Mouse (Mus musculus) layer of hippocampus, adult 9-10 months (tissue): ENCODE results near the gene Phlpp1.
A peak's percentile ranks its signal among the peaks of the same experiment; 100 is the strongest.

Experiments
- DNase-seq: peaks from one replicate; pipeline ENCODE4 v3.0.0; 2022; ENCODE audit warnings: low spot score

The Phlpp1 gene

GRCm38 (mm10) chr1:106193487-106193886 is 21.9 kb downstream of the Phlpp1 start:
- no peak for DNase-seq

DNA sequence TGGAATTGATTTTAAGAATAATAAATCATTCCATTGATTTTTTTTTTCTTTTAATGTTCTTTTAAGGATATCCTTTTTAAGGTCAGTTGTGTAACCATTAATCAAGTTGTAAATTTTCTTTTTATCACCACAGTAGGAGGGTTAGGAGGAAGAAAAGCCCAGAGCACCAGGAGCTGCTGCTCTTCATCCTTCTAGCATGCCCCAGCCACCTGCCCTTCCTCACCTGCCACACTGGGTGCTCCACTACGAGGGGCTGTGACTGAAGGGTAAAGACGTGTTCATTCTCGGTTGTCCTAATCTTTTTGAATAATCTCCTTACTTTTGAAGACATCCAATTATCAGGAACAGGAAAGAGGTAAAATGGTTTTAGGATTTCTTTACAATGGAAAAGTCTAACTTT is 22.7 kb downstream of the Phlpp1 start:
- DNase-seq: no peak

DNA sequence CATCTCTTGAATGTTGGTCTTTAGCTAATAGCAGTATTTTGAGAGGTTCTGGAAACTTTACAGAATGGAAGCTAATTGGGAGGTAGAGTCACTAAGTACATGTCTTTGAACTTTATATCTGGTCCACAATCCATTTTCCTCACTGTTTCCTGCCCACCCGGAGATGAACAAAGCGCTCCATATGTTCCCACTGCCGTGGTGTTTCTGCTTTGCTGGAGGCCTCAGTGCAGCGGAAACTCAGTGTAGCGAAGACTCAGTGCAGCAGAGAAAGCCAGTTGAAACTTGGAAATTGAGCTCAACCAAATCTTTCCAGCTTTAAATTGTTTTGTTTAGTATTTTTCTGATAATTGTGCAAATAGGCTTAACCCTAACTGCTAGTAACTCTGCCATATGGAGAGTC is 26.4 kb downstream of the Phlpp1 start:
- no peak for DNase-seq

DNA sequence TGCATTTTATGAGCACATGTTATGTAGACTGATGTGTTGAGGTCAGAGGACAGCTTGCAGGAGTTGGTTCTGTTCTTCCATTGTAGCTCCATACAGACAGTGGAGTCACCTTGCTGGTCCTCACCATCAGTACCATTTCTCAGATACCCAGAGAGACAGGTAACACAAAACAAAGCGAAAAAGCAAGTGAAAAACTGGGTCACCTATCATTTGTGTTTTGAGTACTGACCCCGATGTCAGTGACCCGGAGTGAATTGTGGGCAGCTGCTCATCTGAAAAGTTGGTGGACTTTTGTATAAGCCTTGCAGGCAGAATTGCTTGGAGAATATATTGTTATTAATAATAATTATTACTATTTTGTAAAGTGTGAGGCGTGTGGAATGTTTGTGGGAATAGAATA is 27.6 kb downstream of the Phlpp1 start:
- DNase-seq: no peak

DNA sequence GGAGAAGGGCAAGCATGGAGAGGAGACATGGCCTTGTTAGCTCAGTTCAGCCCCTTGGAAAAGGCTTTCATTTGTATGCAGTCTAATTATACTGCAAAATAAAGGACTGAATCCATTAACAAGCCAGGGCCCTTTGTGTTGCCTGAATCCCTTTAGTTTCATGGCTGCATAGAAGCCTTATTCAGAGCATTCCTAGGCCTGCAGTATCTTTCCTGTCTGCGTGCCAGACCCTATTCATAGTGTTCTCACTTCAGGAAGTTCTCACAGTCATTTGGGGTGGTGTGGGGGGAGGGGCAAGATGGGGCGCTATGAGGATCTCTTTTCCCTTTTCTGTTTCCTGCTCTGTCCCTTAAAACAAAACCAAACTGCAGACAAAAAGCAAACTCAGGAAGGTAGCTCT is 28.1 kb downstream of the Phlpp1 start:
- DNase-seq: peak; percentile 29

DNA sequence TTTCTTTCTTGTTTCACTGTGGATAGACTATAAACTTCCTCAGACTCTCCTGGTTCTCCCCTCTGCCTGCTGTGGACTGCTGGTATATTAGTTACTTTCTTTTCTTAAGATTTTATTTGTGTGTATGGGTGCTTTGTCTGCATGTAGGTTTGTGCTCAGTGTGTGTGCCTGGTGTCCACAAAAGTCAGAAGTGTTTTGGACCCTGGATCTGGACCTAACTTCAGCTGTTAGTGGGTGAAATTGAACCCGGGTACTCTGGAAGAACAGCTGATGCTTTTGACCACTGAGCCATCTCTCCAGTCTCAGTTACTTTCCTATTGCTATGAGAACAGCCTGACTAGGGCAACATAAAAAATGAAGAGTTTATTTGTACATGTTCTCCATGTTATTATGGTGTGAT is 29.5 kb downstream of the Phlpp1 start:
- DNase-seq: no peak

GRCm38 (mm10) chr1:106201929-106202328 is 30.4 kb downstream of the Phlpp1 start:
- DNase-seq: no peak

- DNase-seq: no peak
Observed at GRCm38 (mm10) chr1:106203942-106204341, 32.4 kb downstream of the Phlpp1 start.

DNA sequence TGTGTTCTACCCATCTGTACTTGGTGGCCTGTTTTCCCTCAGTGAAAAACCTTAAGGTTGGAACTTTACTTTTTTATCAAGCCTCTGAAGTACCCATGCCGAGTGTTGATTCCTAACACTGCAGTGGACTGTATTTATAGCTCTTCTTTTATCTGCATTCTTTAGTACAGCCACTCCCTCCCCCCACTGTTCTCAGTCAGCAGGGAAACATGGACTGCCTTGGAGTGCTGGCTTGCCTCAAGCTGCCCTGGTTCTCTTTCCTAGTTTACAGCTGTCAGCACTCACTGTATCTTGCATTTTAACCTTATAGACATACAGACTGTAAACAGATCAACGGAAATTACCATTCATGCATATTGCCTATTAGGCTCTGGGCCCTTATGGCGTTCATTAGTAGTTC is 32.8 kb downstream of the Phlpp1 start:
- DNase-seq: no peak

- DNase-seq: no peak
Observed at GRCm38 (mm10) chr1:106208581-106208980, 37.0 kb downstream of the Phlpp1 start.

GRCm38 (mm10) chr1:106210461-106210860 is 38.9 kb downstream of the Phlpp1 start:
- DNase-seq: no peak

GRCm38 (mm10) chr1:106211146-106211545 is 39.6 kb downstream of the Phlpp1 start:
- DNase-seq: no peak

DNA sequence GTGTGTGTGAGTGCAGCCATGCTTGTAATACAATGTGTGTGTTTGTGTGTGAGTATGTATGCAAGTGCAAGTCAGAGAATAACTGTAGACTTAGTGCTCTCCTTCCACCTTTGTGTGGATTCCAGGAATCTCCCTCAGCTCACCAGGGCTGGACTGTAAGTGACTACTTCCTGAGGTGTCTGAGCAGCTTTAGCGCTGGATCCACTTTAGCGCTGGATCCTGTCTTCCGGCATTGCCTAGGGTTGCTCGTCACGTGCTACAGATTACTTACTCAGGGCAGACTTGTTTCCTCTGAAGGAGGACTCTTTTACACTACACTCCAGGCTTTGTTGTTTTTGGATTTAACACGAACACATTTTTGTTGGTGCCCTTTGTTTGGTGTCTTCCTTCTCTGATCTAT is 48.9 kb downstream of the Phlpp1 start:
- DNase-seq: no peak

GRCm38 (mm10) chr1:106221371-106221770 is 49.8 kb downstream of the Phlpp1 start:
- DNase-seq: no peak

DNA sequence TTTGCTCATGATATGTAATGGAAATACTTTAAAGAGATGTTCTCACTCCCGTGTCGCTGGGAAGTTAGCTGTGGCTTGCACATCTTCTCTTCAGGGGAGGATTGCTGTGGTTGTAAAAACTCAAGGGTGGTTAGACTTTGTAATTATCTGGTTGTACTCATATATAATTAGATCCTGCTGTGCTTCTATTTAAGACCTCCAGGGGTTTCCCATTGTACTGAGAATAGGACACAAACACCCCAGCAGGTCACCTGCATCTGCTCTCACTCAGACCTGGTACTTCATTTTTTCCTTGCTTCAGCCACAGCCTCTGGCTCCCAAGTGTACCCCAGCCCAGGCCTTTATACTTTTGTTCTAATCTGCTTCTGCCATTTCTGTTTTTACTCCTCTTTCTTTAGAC is 50.4 kb downstream of the Phlpp1 start:
- DNase-seq: no peak

- DNase-seq: no peak
Observed at GRCm38 (mm10) chr1:106226613-106227012, 55.1 kb downstream of the Phlpp1 start.

DNA sequence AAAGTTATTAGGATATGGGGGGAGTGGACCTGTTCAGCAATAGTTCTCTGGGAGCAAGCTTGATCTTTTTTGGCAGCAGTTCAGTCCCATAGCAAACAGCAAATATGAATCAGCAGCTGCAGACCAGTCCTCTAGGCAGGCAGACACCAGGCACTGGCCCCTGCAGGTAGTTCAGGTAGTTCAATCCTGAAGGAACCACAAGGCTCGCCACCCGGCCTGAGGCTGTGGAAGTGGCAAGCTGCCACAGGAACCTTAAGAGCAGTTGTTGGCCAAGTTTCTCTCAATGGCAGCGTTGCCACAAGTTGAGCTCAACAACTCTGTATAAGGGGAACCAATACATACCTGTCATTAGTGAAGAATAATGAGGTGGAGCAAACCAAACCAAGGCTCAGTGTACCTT is 58.8 kb downstream of the Phlpp1 start:
- DNase-seq: no peak

DNA sequence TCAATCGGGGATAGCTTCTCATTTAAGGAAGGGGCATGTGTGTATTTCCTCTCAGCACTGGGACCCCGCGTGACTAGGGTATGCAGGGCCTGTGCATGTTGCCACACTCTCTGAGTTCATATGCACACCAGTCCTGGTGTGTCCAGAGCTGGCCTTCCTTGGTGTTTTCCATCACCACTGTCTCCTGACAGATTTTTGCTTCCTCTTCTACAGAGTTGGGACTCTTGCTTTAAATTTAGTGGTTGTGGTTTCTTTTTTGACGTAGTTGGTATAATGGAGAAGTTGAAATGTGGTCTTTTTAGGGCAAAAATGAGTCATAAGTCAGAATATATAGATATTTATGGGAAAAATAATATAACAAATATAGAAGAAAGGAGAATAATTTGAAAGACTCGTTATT is 59.8 kb downstream of the Phlpp1 start:
- DNase-seq: no peak

- peak; percentile 63 for DNase-seq
Observed at GRCm38 (mm10) chr1:106231805-106232459, 60.4 kb downstream of the Phlpp1 start.

- no peak for DNase-seq
Observed at GRCm38 (mm10) chr1:106232460-106232850, 60.9 kb downstream of the Phlpp1 start.

- DNase-seq: no peak
Observed at GRCm38 (mm10) chr1:106236986-106237385, 65.4 kb downstream of the Phlpp1 start.

DNA sequence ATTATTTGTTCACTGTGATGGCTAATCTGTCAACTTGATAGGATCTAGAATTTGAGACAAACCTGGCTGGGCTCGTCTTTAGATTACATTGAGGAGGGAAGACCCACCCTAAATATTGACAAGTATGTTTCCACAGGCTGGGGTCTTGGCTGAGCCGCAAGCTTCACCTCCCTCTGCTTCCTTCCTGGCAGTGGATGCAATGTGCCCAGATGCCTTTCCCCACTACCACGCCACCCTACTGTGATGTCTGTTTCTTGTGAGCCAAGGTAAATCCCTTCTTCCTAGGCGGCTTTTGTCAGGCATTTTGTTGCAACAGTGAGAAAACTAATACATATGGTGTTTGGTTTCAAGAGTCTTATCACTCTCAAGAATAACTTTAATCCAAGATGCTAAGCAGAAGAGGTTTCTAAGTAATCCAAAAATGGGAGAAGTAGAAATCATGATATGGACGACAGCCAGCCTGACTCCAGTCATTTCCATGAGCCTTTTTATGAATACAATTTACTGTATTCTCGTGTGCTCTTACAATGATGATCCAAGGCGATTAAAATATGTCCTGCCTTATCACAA is 68.6 kb downstream of the Phlpp1 start:
- no peak for DNase-seq

DNA sequence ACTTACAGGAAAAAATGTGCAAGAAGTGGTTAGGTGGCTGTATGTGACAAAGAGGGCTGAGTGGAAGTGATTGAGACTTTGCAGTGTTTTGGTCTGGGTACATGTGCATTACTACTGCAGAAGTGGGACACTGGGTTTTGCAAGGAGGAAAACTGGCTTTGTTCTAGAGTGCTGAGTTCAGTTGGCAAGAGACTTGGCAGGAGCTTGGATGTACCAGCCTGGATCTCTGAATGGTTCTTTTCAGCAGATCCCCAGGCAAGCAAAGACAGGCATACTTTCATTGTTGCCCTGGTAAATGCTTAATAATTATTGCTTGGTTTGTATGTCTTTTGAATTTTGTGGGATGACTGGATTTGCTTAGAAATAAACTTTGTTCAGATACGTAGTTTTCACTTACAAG is 69.5 kb downstream of the Phlpp1 start:
- peak; percentile 48 for DNase-seq

DNA sequence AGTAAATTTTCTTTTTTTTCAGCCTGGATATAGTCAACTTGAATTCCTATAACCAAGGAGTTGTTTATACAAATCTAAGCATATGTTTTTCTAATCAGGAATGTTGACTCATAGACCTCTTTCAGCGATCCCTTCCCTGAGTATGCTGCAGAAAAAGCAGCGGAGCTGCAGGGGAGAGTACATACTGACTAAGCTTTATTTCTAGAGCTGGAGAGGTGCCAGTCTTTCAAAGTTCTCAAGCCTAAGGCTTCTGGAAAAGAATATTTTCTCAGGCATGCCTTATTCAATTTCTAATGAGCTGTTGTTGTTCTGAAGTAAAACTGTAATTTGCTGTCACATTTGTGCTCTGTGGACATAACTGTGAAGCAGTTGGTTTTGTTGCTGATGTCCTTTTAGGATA is 70.6 kb downstream of the Phlpp1 start:
- DNase-seq: no peak
